In genomic region chr1:187003441-187003861, GRCm38 (mm10) we compare ENCODE assay signal across 18 mouse cellular contexts. TPM values are rescaled to one million over a fixed set of nuclear protein-coding genes. Genes with fewer than 3 reads are reported as not detected.
DNase-seq lines count a peak whose midpoint lies in the region; ATAC-seq and TF ChIP-seq lines count a peak whose summit lies in the region.
"Had no signal": no experiment of that assay in that cellular context is flagged by ENCODE, and none has a peak within 500 bp of the region (broad histone marks: within the 10 kb centered on the region; RNA-seq: fewer than 3 reads in every experiment).

No protein-coding gene starts in this region.

- no peaks in the 10 kb centered on the region for H3K27me3 ChIP-seq in midbrain, embryonic 10.5 days (ENCODE audit: low read depth, poor library complexity, severe bottlenecking)
- H3K27me3 ChIP-seq in midbrain, embryonic 16.5 days (ENCODE audit: control insufficient read depth, insufficient read depth, low read depth, low read length) = no peaks in the 10 kb centered on the region
- H3K27me3 ChIP-seq in hindbrain, embryonic 14.5 days (ENCODE audit: control insufficient read depth, insufficient read depth, low read length) = no peaks in the 10 kb centered on the region
- no peaks in the 10 kb centered on the region for H3K27me3 ChIP-seq in kidney, embryonic 14.5 days (ENCODE audit: control insufficient read depth, insufficient read depth, low read length)
- H3K27me3 ChIP-seq: intestine, embryonic 15.5 days; lung, embryonic 15.5 days; Patski had no signal

- ATAC-seq in midbrain, embryonic 16.5 days = no peak
- peak; percentile 53; the same call in 1 of the 2 replicates for ATAC-seq in hindbrain, embryonic 14.5 days (ENCODE audit: low FRiP score)
- ATAC-seq in kidney, embryonic 14.5 days (ENCODE audit: low FRiP score, low TSS enrichment) = no peak
- ATAC-seq: Patski had no signal

- no peak overlapping the region for H3K9ac ChIP-seq in midbrain, embryonic 16.5 days (ENCODE audit: low read depth, low read length)
- no peak overlapping the region for H3K9ac ChIP-seq in hindbrain, embryonic 14.5 days
- H3K9ac ChIP-seq in kidney, embryonic 14.5 days (ENCODE audit: low read depth, low read length) = no peak overlapping the region
- H3K9ac ChIP-seq: intestine, embryonic 15.5 days; lung, embryonic 15.5 days had no signal

- peak overlapping the region; percentile 23; the same call in 1 of the 2 replicates for H3K27ac ChIP-seq in midbrain, embryonic 10.5 days (replicated peaks)
- H3K27ac ChIP-seq in midbrain, embryonic 16.5 days (ENCODE audit: low read length) = no peak overlapping the region
- no peak overlapping the region for H3K27ac ChIP-seq in hindbrain, embryonic 14.5 days
- H3K27ac ChIP-seq in kidney, embryonic 14.5 days (ENCODE audit: low read depth, low read length) = no peak overlapping the region
- H3K27ac ChIP-seq: intestine, embryonic 15.5 days; kidney, postnatal 0 days; lung, embryonic 15.5 days had no signal

- no peaks in the 10 kb centered on the region for H3K9me3 ChIP-seq in midbrain, embryonic 10.5 days (replicated peaks)
- no peaks in the 10 kb centered on the region for H3K9me3 ChIP-seq in midbrain, embryonic 16.5 days (replicated peaks; ENCODE audit: control insufficient read depth, low read length, poor library complexity, severe bottlenecking)
- no peaks in the 10 kb centered on the region for H3K9me3 ChIP-seq in hindbrain, embryonic 14.5 days (ENCODE audit: control insufficient read depth, low read length)
- 0 out of 2 replicates have a peak, but pooled peaks cover 3% of the 10 kb centered on the region for H3K9me3 ChIP-seq in kidney, embryonic 14.5 days (ENCODE audit: control insufficient read depth, low read length)
- H3K9me3 ChIP-seq: intestine, embryonic 15.5 days; lung, embryonic 15.5 days had no signal

- DNase-seq in midbrain, embryonic 10.5 days (ENCODE audit: low spot score) = no peak
- DNase-seq in brain, embryonic 14.5 days (ENCODE audit: low read depth) = peak; percentile 76
- peak; percentile 65 to 71 for DNase-seq in cerebellum, postnatal 14 days
- no peak for DNase-seq in hindbrain, embryonic 14.5 days (ENCODE audit: low spot score)
- no peak for DNase-seq in adrenal gland, adult 18-20 months (ENCODE audit: low spot score in 2 of 2)
- DNase-seq: heart, adult 18-20 months; right cerebral cortex, postnatal 25 days; thymus, adult 18-20 months had no signal

- TF ChIP-seq POLR2A in brain, embryonic 14.5 days (IDR thresholded peaks at IDR 0.05; ENCODE audit: borderline replicate concordance, extremely low read depth, insufficient read depth, insufficient read length, poor library complexity, severe bottlenecking) = no peak

- H3K36me3 ChIP-seq in midbrain, embryonic 10.5 days = no peaks in the 10 kb centered on the region
- no peaks in the 10 kb centered on the region for H3K36me3 ChIP-seq in midbrain, embryonic 16.5 days (ENCODE audit: control insufficient read depth, insufficient read depth, low read length)
- no peaks in the 10 kb centered on the region for H3K36me3 ChIP-seq in hindbrain, embryonic 14.5 days (replicated peaks; ENCODE audit: control insufficient read depth, insufficient read depth)
- H3K36me3 ChIP-seq in kidney, embryonic 14.5 days (ENCODE audit: control insufficient read depth, insufficient read depth, low read length) = no peaks in the 10 kb centered on the region
- H3K36me3 ChIP-seq: intestine, embryonic 15.5 days; lung, embryonic 15.5 days had no signal

- no peak for TF ChIP-seq CTCF in brain, embryonic 14.5 days (IDR thresholded peaks at IDR 0.05; ENCODE audit: borderline replicate concordance, extremely low read depth, insufficient read depth, insufficient read length)

- WGBS in midbrain, embryonic 10.5 days = 76% methylated on average over 7 of the region's 7 CpGs
- WGBS in midbrain, embryonic 16.5 days = 55% methylated on average over 7 of the region's 7 CpGs
- WGBS in hindbrain, embryonic 14.5 days = 24% methylated on average over 7 of the region's 7 CpGs
- 41% methylated on average over 7 of the region's 7 CpGs for WGBS in kidney, embryonic 14.5 days

- H3K4me2 ChIP-seq in midbrain, embryonic 16.5 days (ENCODE audit: low read length) = no peak overlapping the region
- no peak overlapping the region for H3K4me2 ChIP-seq in hindbrain, embryonic 14.5 days (replicated peaks)
- H3K4me2 ChIP-seq in kidney, embryonic 14.5 days (replicated peaks; ENCODE audit: low read depth, low read length) = no peak overlapping the region
- H3K4me2 ChIP-seq: intestine, embryonic 15.5 days; liver, embryonic 11.5 days; lung, embryonic 15.5 days had no signal

- H3K4me3 ChIP-seq in midbrain, embryonic 10.5 days = no peak overlapping the region
- no peak overlapping the region for H3K4me3 ChIP-seq in midbrain, embryonic 16.5 days (ENCODE audit: low read depth, low read length)
- H3K4me3 ChIP-seq in hindbrain, embryonic 14.5 days (replicated peaks; ENCODE audit: low read length) = no peak overlapping the region
- no peak overlapping the region for H3K4me3 ChIP-seq in kidney, embryonic 14.5 days (ENCODE audit: low read length)
- H3K4me3 ChIP-seq: erythroblast, embryonic 14.5 days; intestine, embryonic 15.5 days; lung, embryonic 15.5 days had no signal

- H3K4me1 ChIP-seq in midbrain, embryonic 10.5 days = 0 out of 2 replicates have a peak, but pooled peaks cover under 1% of the 10 kb centered on the region
- no peaks in the 10 kb centered on the region for H3K4me1 ChIP-seq in midbrain, embryonic 16.5 days (ENCODE audit: control insufficient read depth, insufficient read depth, low read length)
- no peaks in the 10 kb centered on the region for H3K4me1 ChIP-seq in hindbrain, embryonic 14.5 days (replicated peaks; ENCODE audit: control insufficient read depth, insufficient read depth, low read length)
- H3K4me1 ChIP-seq in kidney, embryonic 14.5 days (ENCODE audit: control insufficient read depth, insufficient read depth, low read length) = no peaks in the 10 kb centered on the region
- H3K4me1 ChIP-seq: intestine, embryonic 15.5 days; lung, embryonic 15.5 days had no signal

RNA-seq across cellular contexts. Expression of gene D1Pas1, which starts 36.2 kb away (rescaled TPM):
- 0.15 and 0.27 TPM in 2 replicates for polyA plus RNA-seq in midbrain, embryonic 10.5 days (2016; fragmentation: Nextera tagmentation; extraction: Ambion mirVana)
- 0.10 and 0.13 TPM in 2 replicates for polyA plus RNA-seq in midbrain, embryonic 16.5 days (2015; fragmentation: Nextera tagmentation; extraction: Ambion mirVana)
- polyA plus RNA-seq in brain, embryonic 14.5 days (2012; rRNA removed) = 0.04 TPM in 1 of 2 replicates, not detected in the other
- polyA plus RNA-seq in hindbrain, embryonic 14.5 days (2014; fragmentation: Nextera tagmentation; extraction: Ambion mirVana) = 0.22 and 0.28 TPM in 2 replicates
- not detected for total RNA-seq in adrenal gland, adult 18-20 months (2021)
- not detected in 2 replicates for polyA plus RNA-seq in kidney, embryonic 14.5 days (2014; fragmentation: Nextera tagmentation; extraction: Ambion mirVana)
- total RNA-seq: gastrocnemius, adult 18-20 months; megakaryocyte-erythroid progenitor cell, adult 5-6 weeks had no signal
- polyA plus RNA-seq: erythroblast, embryonic 14.5 days; kidney, postnatal 0 days; lung, embryonic 15.5 days; Patski had no signal

Comparison
In these comparisons a context has a peak if more than half of its experiments do, and no peak if none do; other contexts are left out.
1. DNase-seq: peak in brain, embryonic 14.5 days (single experiment) and cerebellum, postnatal 14 days (2 of 2); none in midbrain, embryonic 10.5 days (single experiment), hindbrain, embryonic 14.5 days (single experiment) and adrenal gland, adult 18-20 months (0 of 2).